Mouse (Mus musculus) CH12.LX (cell line): ENCODE data around the gene Cdc34. TPM values are rescaled to one million over a fixed set of nuclear protein-coding genes. Genes with fewer than 3 reads are reported as not detected.
A peak's percentile ranks its signal among the peaks of the same experiment; 100 is the strongest.

Experiments
- DNase-seq: peaks from one replicate; pipeline ENCODE4 v3.0.0-alpha.2; 2013; ENCODE audit errors: extremely low read depth
- H3K27ac ChIP-seq: 2 replicates; pipeline ENCODE4 v1.5.1; 2012; ENCODE audit warnings: low read depth, mild to moderate bottlenecking, control low read depth, moderate library complexity; ENCODE audit not compliant: insufficient read depth
- H3K27me3 ChIP-seq: replicated peaks from 2 replicates; pipeline ENCODE3; 2012; ENCODE audit warnings: inconsistent platforms
- H3K36me3 ChIP-seq, 2 experiments: replicated peaks in 1 of 2; 2 replicates each; pipeline versions ENCODE3 to v1.6.1; 2012; ENCODE audit warnings: inconsistent platforms in 1 of 2, low read length in 1 of 2, mild to moderate bottlenecking in 1 of 2, mixed read lengths in 1 of 2, moderate library complexity in 1 of 2; ENCODE audit not compliant: control insufficient read depth in 1 of 2, insufficient read depth in 1 of 2
- H3K4me1 ChIP-seq, 2 experiments: 2 replicates each; pipeline ENCODE4 v1.6.1; 2012; ENCODE audit warnings: inconsistent platforms in 1 of 2, moderate library complexity in 1 of 2; ENCODE audit not compliant: insufficient read depth in 2 of 2, control insufficient read depth in 1 of 2
- H3K4me2 ChIP-seq: 2 replicates; pipeline ENCODE4 v1.6.1; 2012; ENCODE audit warnings: low read depth, mild to moderate bottlenecking, control low read depth; ENCODE audit not compliant: poor library complexity, insufficient read depth, severe bottlenecking
- H3K4me3 ChIP-seq, 3 experiments: fragments of 150-350 bp in 1 of 3; sonication (generic) in 1 of 3; replicated peaks in 1 of 3; 2 replicates each; pipeline versions ENCODE3 to v1.5.1; 2011 to 2012; ENCODE audit warnings: low read depth in 2 of 3, low read length in 2 of 3, mild to moderate bottlenecking in 2 of 3, moderate library complexity in 2 of 3, control low read depth in 1 of 3, improper control_type of control experiment in 1 of 3, inconsistent platforms in 1 of 3, mixed read lengths in 1 of 3; ENCODE audit not compliant: poor library complexity in 1 of 3
- H3K79me2 ChIP-seq: replicated peaks from 2 replicates; pipeline ENCODE4 v1.6.1; 2012; ENCODE audit warnings: mild to moderate bottlenecking, moderate library complexity; ENCODE audit not compliant: control insufficient read depth, poor library complexity, insufficient read depth, severe bottlenecking; ENCODE audit errors: extremely low read depth
- H3K9ac ChIP-seq: 2 replicates; pipeline ENCODE4 v1.6.1; 2012; ENCODE audit warnings: low read depth, mild to moderate bottlenecking, control low read depth, moderate library complexity; ENCODE audit not compliant: insufficient read depth
- H3K9me3 ChIP-seq: replicated peaks from 2 replicates; pipeline ENCODE3; 2012; ENCODE audit warnings: low read length, inconsistent platforms, mixed read lengths
- BHLHE40 ChIP-seq: IDR thresholded peaks from 2 replicates; pipeline ENCODE4 v1.6.1; 2011; ENCODE audit warnings: mild to moderate bottlenecking, low read depth, low read length, improper control_type of control experiment
- CHD1 ChIP-seq: IDR thresholded peaks from 2 replicates; pipeline ENCODE4 v1.6.1; 2012; ENCODE audit warnings: low read depth, low read length, improper control_type of control experiment, inconsistent platforms
- CHD2 ChIP-seq: IDR thresholded peaks from 2 replicates; pipeline ENCODE4 v1.6.1; 2011; ENCODE audit warnings: low read length, improper control_type of control experiment
- ELF1 ChIP-seq: IDR thresholded peaks from 2 replicates; pipeline ENCODE4 v1.6.1; 2014; ENCODE audit warnings: low read depth, mild to moderate bottlenecking, inconsistent platforms, low read length, improper control_type of control experiment
- EP300 ChIP-seq: IDR thresholded peaks from 2 replicates; pipeline ENCODE4 v1.6.1; 2011; ENCODE audit warnings: low read length, improper control_type of control experiment
- IRF4 ChIP-seq: IDR thresholded peaks from 2 replicates; pipeline ENCODE4 v1.6.1; 2014; ENCODE audit warnings: low read depth, mild to moderate bottlenecking, inconsistent platforms, low read length, improper control_type of control experiment
- JUN ChIP-seq: IDR thresholded peaks from 2 replicates; pipeline ENCODE4 v1.6.1; 2011; ENCODE audit warnings: low read depth, mild to moderate bottlenecking, low read length, improper control_type of control experiment, moderate library complexity; ENCODE audit not compliant: insufficient read depth
- MAFK ChIP-seq: IDR thresholded peaks from 2 replicates; pipeline ENCODE4 v1.6.1; 2011; ENCODE audit warnings: low read length, improper control_type of control experiment; ENCODE audit not compliant: insufficient replicate concordance
- MEF2A ChIP-seq: IDR thresholded peaks from 2 replicates; pipeline ENCODE4 v1.6.1; 2014; ENCODE audit warnings: low read depth, mild to moderate bottlenecking, inconsistent platforms, low read length, improper control_type of control experiment, borderline replicate concordance
- MXI1 ChIP-seq: IDR thresholded peaks from 2 replicates; pipeline ENCODE4 v1.6.1; 2011; ENCODE audit warnings: mild to moderate bottlenecking, low read depth, low read length, improper control_type of control experiment
- MYC ChIP-seq: IDR thresholded peaks from 2 replicates; pipeline ENCODE4 v1.6.1; 2011; ENCODE audit warnings: low read depth, mild to moderate bottlenecking, improper control_type of control experiment, low read length
- RCOR1 ChIP-seq: conservative IDR thresholded peaks from 2 replicates; pipeline ENCODE4 v1.6.1; 2012; ENCODE audit warnings: low read depth, mild to moderate bottlenecking, inconsistent platforms, low read length, improper control_type of control experiment
- TBP ChIP-seq: conservative IDR thresholded peaks from 2 replicates; pipeline ENCODE4 v1.6.1; 2011; ENCODE audit warnings: low read depth, low read length, improper control_type of control experiment
- TCF12 ChIP-seq: IDR thresholded peaks from 2 replicates; pipeline ENCODE4 v1.6.1; 2014; ENCODE audit warnings: low read depth, mild to moderate bottlenecking, inconsistent platforms, low read length, improper control_type of control experiment
- UBTF ChIP-seq: IDR thresholded peaks from 2 replicates; pipeline ENCODE4 v1.6.1; 2012; ENCODE audit warnings: low read depth, mild to moderate bottlenecking, inconsistent platforms, low read length, improper control_type of control experiment, moderate library complexity
- USF2 ChIP-seq: conservative IDR thresholded peaks from 2 replicates; pipeline ENCODE4 v1.6.1; 2011; ENCODE audit warnings: low read depth, low read length, improper control_type of control experiment
- ZKSCAN1 ChIP-seq: IDR thresholded peaks from 2 replicates; pipeline ENCODE4 v1.6.1; 2012; ENCODE audit warnings: low read depth, inconsistent platforms, low read length, improper control_type of control experiment, borderline replicate concordance
- ZMIZ1 ChIP-seq: IDR thresholded peaks from 2 replicates; pipeline ENCODE4 v1.6.1; 2012; ENCODE audit warnings: low read depth, mild to moderate bottlenecking, inconsistent platforms, low read length, improper control_type of control experiment
- dilution Hi-C: fragments of 300-500 bp; cut with MboI; formaldehyde crosslinking; loops from 2 replicates; pipeline ENCODE4 v1.14.3; 2020; ENCODE audit warnings: low sequenced_read_pairs; ENCODE audit not compliant: extremely low pct_unique_long_range_greater_than_20kb, extremely low pct_ligation_motif_present
- in situ Hi-C: fragments of 300-500 bp; cut with MboI; formaldehyde crosslinking; loops from 3 replicates; pipeline ENCODE4 v1.14.3; 2019; ENCODE audit warnings: low sequenced_read_pairs, low pct_ligation_motif_present, low pct_unique_long_range_greater_than_20kb, mixed read lengths
- polyA plus RNA-seq: library from polyadenylated mRNA; unstranded; fragments of >175 nt; gene quantifications from 2 replicates; pipeline ENCODE4 v1.2.1, GENCODE M21; 2012; ENCODE audit warnings: low read depth; ENCODE audit not compliant: insufficient read length
- total RNA-seq, 2 experiments: library from RNA; depleted of rRNA; stranded (reverse); fragments of 300-350 nt in 1 of 2; fragments of >200 nt in 1 of 2; gene quantifications; 2 replicates each; pipeline ENCODE4 v1.2.3; 2012 to 2014

The Cdc34 gene
- total and polyA plus RNA-seq, 3 experiments = 314 to 335 (median 331) TPM

- Histone ChIP-seq H3K9ac (no peak overlapping the region), H3K4me2 (no peak overlapping the region), H3K27ac (no peak overlapping the region), H3K36me3 (peaks cover 12 to 40% of the 10 kb centered on the region in 2 experiments), H3K9me3 (peaks cover 2% of the 10 kb centered on the region), H3K4me1 (peaks cover 10 to 25% of the 10 kb centered on the region in 2 experiments), H3K4me3 (no peak overlapping the region), H3K79me2 (0 out of 2 replicates have a peak, but pooled peaks cover 2% of the 10 kb centered on the region), H3K27me3 (no peaks in the 10 kb centered on the region)
- DNase-seq = no peak
- in situ Hi-C loops (no loop called here), dilution Hi-C loops (no loop called here)
- no peak for TF ChIP-seq ZMIZ1
- TF ChIP-seq MYC = no peak
- TF ChIP-seq MAFK = no peak
- no peak for TF ChIP-seq USF2
- TF ChIP-seq MEF2A = no peak
- no peak for TF ChIP-seq CHD1
- TF ChIP-seq IRF4 = no peak
- no peak for TF ChIP-seq BHLHE40
- TF ChIP-seq CHD2 = no peak
- no peak for TF ChIP-seq EP300
- TF ChIP-seq MXI1 = no peak
- TF ChIP-seq UBTF = no peak
- no peak for TF ChIP-seq ELF1
Measured at GRCm38 (mm10) chr10:79675346-79676035, 6.5 kb upstream of the Cdc34 start.

GRCm38 (mm10) chr10:79680606-79681495 is 1.1 kb upstream of the Cdc34 start:
- Histone ChIP-seq H3K4me3 (peak overlapping the region; percentile 55 to 93 (median 75)), H3K36me3 (peaks cover 14 to 36% of the 10 kb centered on the region in 2 experiments), H3K9ac (peak overlapping the region; percentile 52), H3K9me3 (peaks cover 2% of the 10 kb centered on the region), H3K4me2 (peak overlapping the region; percentile 65), H3K27me3 (no peaks in the 10 kb centered on the region), H3K4me1 (peaks cover 24 to 35% of the 10 kb centered on the region in 2 experiments), H3K79me2 (peaks cover 31% of the 10 kb centered on the region), H3K27ac (no peak overlapping the region)
- in situ Hi-C loops (no loop called here), dilution Hi-C loops (no loop called here)
- DNase-seq = no peak
- TF ChIP-seq BHLHE40 (no peak), TCF12 (no peak), RCOR1 (no peak; the same call in 1 of the 2 replicates), ZMIZ1 (no peak), TBP (no peak), ZKSCAN1 (no peak), JUN (no peak)
